Comparison of ENCODE assay signal across 27 mouse cellular contexts in the genomic region with DNA sequence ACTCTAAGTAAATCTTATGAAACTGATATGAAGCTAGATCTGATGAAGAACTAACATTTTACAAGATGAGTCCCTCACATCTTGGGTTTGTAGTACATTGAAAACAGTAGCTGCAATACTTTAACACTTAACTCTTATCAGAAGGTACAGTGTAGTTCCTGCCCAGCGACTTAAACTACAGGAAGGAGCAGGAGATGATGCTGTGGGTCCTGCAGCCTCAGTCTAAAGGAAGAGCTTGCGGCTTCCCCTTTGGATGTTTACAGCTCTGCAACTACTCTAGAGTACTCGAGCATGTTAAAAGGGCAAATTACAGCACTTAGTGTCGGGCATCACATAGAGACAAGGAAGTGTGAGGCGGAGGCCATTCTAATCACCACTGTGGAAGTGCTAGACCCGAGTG. TPM values are rescaled to one million over a fixed set of nuclear protein-coding genes. Genes with fewer than 3 reads are reported as not detected.
"Had no signal": no experiment of that assay in that cellular context is flagged by ENCODE, and none has a peak within 500 bp of the region (broad histone marks: within the 10 kb centered on the region; RNA-seq: fewer than 3 reads in every experiment).

No protein-coding gene starts in this region.

- ATAC-seq: liver, embryonic 12.5 days had no signal

- DNase-seq: kidney, adult 18-20 months; kidney, adult 9 months; kidney, postnatal 14 days; kidney, postnatal 4 days; left cerebral cortex, postnatal 4 days; liver; midbrain, embryonic 14.5 days; retina, postnatal 1 day; right cerebral cortex, postnatal 25 days; spleen, adult 18-20 months; thymus, postnatal 25 days had no signal

RNA-seq across cellular contexts. Expression of a gene that starts 15.8 kb away (rescaled TPM):
- total RNA-seq: layer of hippocampus, adult 18-20 months; layer of hippocampus, postnatal 14 days; left cerebral cortex, adult 8-10 months; left cerebral cortex, postnatal 14 days; left cerebral cortex, postnatal 4 days; megakaryocyte-erythroid progenitor cell, adult 5-6 weeks; midbrain, postnatal 0 days; neutrophil, adult 5-6 weeks had no signal
- polyA plus RNA-seq: kidney, embryonic 16.5 days; limb, embryonic 13.5 days; liver, embryonic 12.5 days; liver, embryonic 15.5 days; lung, embryonic 15.5 days; midbrain, embryonic 11.5 days; midbrain, embryonic 14.5 days; midbrain, postnatal 0 days; neural tube, embryonic 13.5 days; stomach, embryonic 15.5 days; thymus, postnatal 0 days had no signal

RNA-seq across cellular contexts. Expression of a gene that starts 35.3 kb away (rescaled TPM):
- total RNA-seq: left cerebral cortex, postnatal 4 days; megakaryocyte-erythroid progenitor cell, adult 5-6 weeks; neutrophil, adult 5-6 weeks had no signal
- polyA plus RNA-seq: kidney, embryonic 16.5 days; limb, embryonic 13.5 days; liver, embryonic 12.5 days; liver, embryonic 15.5 days; midbrain, embryonic 11.5 days; midbrain, embryonic 14.5 days; midbrain, postnatal 0 days; neural tube, embryonic 13.5 days had no signal
